Mouse (Mus musculus) thymus, adult 2 months (tissue): ENCODE data around the gene Tmem258.

Experiments used
- CTCF ChIP-seq: fragments of 200-500 bp; IDR thresholded peaks from 2 replicates; pipeline ENCODE4 v1.5.1; 2012; ENCODE audit warnings: mild to moderate bottlenecking, control low read depth, low read length, moderate library complexity, borderline replicate concordance; ENCODE audit not compliant: control insufficient read depth, poor library complexity, insufficient read depth; ENCODE audit errors: extremely low read depth
- POLR2A ChIP-seq: fragments of 200-500 bp; IDR thresholded peaks from 2 replicates; pipeline ENCODE4 v1.6.1; 2012; ENCODE audit warnings: mild to moderate bottlenecking, low read length, control low read depth, moderate library complexity; ENCODE audit not compliant: control insufficient read depth, poor library complexity, insufficient read depth; ENCODE audit errors: extremely low read depth

- TF ChIP-seq POLR2A, result no peak
- no peak for TF ChIP-seq CTCF
These were observed 28.7 kb downstream of the Tmem258 start for GRCm38 (mm10) chr19:10232327-10233017.
